8 mouse cellular contexts compared by ENCODE assay signal in the genomic region with DNA sequence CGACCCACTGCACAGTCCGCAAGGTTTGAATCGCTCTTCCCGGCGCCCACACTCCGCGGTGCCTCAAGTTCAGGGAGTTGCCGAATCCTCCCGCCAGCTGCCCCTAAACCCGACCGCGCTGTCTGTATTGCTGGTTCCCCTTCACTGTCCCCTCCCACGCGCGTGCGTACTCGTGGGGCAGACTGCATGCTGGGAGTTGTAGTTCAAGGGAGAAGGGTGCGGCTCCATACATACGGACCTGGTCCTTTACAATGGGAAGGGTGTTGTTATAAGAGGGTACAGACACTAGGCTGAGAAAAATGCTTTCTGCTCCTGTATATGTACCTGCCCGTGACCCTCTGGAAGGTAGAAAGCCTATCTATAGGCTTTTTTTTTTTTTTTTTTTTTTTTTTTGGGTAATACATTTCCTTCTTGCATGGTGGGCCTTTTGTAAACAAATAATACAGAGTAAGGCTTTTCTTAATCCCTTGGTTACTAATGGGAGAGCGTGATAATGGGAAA. TPM values are rescaled to one million over a fixed set of nuclear protein-coding genes. Genes with fewer than 3 reads are reported as not detected.
A peak's percentile ranks its signal among the peaks of the same experiment; 100 is the strongest.
DNase-seq lines count a peak whose midpoint lies in the region; ATAC-seq and TF ChIP-seq lines count a peak whose summit lies in the region.

Gene Tmod3 (minus strand): TSS at position 146 of the 501 bp plus-strand sequence.

- H3K27ac ChIP-seq in bone marrow macrophage, adult 2 months (ENCODE audit: insufficient read depth, low read depth, low read length), result peak within 1 kb of the TSS; percentile 72
- H3K27ac ChIP-seq in embryonic fibroblast, embryonic 13.5 days (ENCODE audit: insufficient read depth, low read length), result peak within 1 kb of the TSS; percentile 86
- peak within 1 kb of the TSS; percentile 93 for H3K27ac ChIP-seq in kidney, embryonic 15.5 days

- peak within 1 kb of the TSS; percentile 69 for H3K4me2 ChIP-seq in kidney, embryonic 15.5 days

- no peaks in the 10 kb centered on the region for H3K9me3 ChIP-seq in kidney, embryonic 15.5 days (replicated peaks)

- TF ChIP-seq POLR2A in bone marrow macrophage, adult 2 months (IDR thresholded peaks at IDR 0.05; ENCODE audit: borderline replicate concordance, low read depth, low read length), result no peak
- TF ChIP-seq POLR2A in embryonic fibroblast, embryonic 13.5 days (IDR thresholded peaks at IDR 0.05; ENCODE audit: low read depth, low read length), result peak; percentile 95

- H3K4me3 ChIP-seq in bone marrow macrophage, adult 2 months (ENCODE audit: insufficient read depth, low read length), result peak within 1 kb of the TSS; percentile 91
- peak within 1 kb of the TSS; percentile 96 for H3K4me3 ChIP-seq in embryonic fibroblast, embryonic 13.5 days (ENCODE audit: insufficient read depth, low read length)
- H3K4me3 ChIP-seq in kidney, embryonic 15.5 days (replicated peaks), result peak within 1 kb of the TSS; percentile 77

- no peaks in the 10 kb centered on the region for H3K36me3 ChIP-seq in kidney, embryonic 15.5 days

- TF ChIP-seq CTCF in bone marrow macrophage, adult 2 months (IDR thresholded peaks at IDR 0.05; ENCODE audit: low read depth, low read length), result no peak
- no peak for TF ChIP-seq CTCF in embryonic fibroblast, embryonic 13.5 days (IDR thresholded peaks at IDR 0.05; ENCODE audit: borderline replicate concordance, insufficient read depth, low read length)

- peak; percentile 95 for DNase-seq in A20 (ENCODE audit: low read depth, low spot score)
- peak; percentile 93 to 95 for DNase-seq in heart, adult 9 months (ENCODE audit: low spot score in 2 of 2)
- DNase-seq in liver, result peak; percentile 94
- DNase-seq in spleen, postnatal 4 days (ENCODE audit: low spot score in 2 of 2), result peak; percentile 94 to 98

- WGBS in kidney, embryonic 15.5 days, result 3% methylated on average over 21 of the region's 21 CpGs

- no peaks in the 10 kb centered on the region for H3K27me3 ChIP-seq in kidney, embryonic 15.5 days

- peak; percentile 96 for ATAC-seq in kidney, embryonic 15.5 days (replicated peaks; ENCODE audit: low FRiP score)
- ATAC-seq in monocyte, adult 5-6 weeks (replicated peaks; ENCODE audit: insufficient number of reproducible peaks, low FRiP score, low TSS enrichment, poor library complexity, severe bottlenecking), result peak; percentile 98

- H3K9ac ChIP-seq in kidney, embryonic 15.5 days, result peak within 1 kb of the TSS; percentile 82

- H3K4me1 ChIP-seq in bone marrow macrophage, adult 2 months (ENCODE audit: control insufficient read depth, insufficient read depth, low read length), result peaks cover 21% of the 10 kb centered on the region
- H3K4me1 ChIP-seq in embryonic fibroblast, embryonic 13.5 days (ENCODE audit: control insufficient read depth, insufficient read depth, low read length), result peaks cover 10% of the 10 kb centered on the region
- H3K4me1 ChIP-seq in kidney, embryonic 15.5 days, result peaks cover 13% of the 10 kb centered on the region

RNA-seq across cellular contexts. Expression of gene Tmod3, which starts in this region (rescaled TPM):
- polyA plus RNA-seq in bone marrow macrophage, adult 2 months (2012; ENCODE audit: insufficient read depth, insufficient read length, missing spikeins), result 93.1 and 110 TPM in 2 replicates
- polyA plus RNA-seq in embryonic fibroblast, embryonic 13.5 days (2011; ENCODE audit: insufficient read length, low read depth, missing spikeins), result 71.0 and 76.6 TPM in 2 replicates
- 143 and 144 TPM in 2 replicates for polyA plus RNA-seq in kidney, embryonic 15.5 days (2015; fragmentation: Nextera tagmentation; extraction: Ambion mirVana)
- total RNA-seq in monocyte, adult 5-6 weeks (2017), result 173 to 192 TPM (median 187 TPM) in 3 replicates

Comparison
In these comparisons a context has a peak if more than half of its experiments do, and no peak if none do; other contexts are left out.
1. Peak in every context shown above with its lines: DNase-seq, ATAC-seq, H3K4me3 ChIP-seq and H3K27ac ChIP-seq.